Mouse (Mus musculus): ENCODE measurements at regions not wholly inside any gene's neighbourhood (a gene's known extent, or its start where the extent isn't known, plus 50 kb on each side); places are given as distances from the start of the nearest gene placed in this dataset.

GRCm38 (mm10) chr7:40392699-40393098 is 505.4 kb upstream of the Vstm2b start:
- no peak for TF ChIP-seq NANOG (IDR thresholded peaks at IDR 0.05; ENCODE audit: borderline replicate concordance, low read length)
- TF ChIP-seq POU5F1 (IDR thresholded peaks at IDR 0.05; ENCODE audit: borderline replicate concordance, low read length), result no peak
- TF ChIP-seq CTCF (conservative IDR thresholded peaks at IDR 0.05; ENCODE audit: low read length), result no peak
- H3K27me3 ChIP-seq (ENCODE audit: insufficient read depth, low read length), result no peaks in the 10 kb centered on the region
- peaks cover 8% of the 10 kb centered on the region for H3K4me1 ChIP-seq (replicated peaks; ENCODE audit: low read depth, low read length)
- H3K4me3 ChIP-seq (replicated peaks; ENCODE audit: low read length), result no peak overlapping the region
- H3K9me3 ChIP-seq (ENCODE audit: low read length), result no peaks in the 10 kb centered on the region
- H3K36me3 ChIP-seq (ENCODE audit: insufficient read depth, low read length), result no peaks in the 10 kb centered on the region

- H3K36me3 ChIP-seq (ENCODE audit: insufficient read depth, low read length), result no peaks in the 10 kb centered on the region
- TF ChIP-seq CTCF (conservative IDR thresholded peaks at IDR 0.05; ENCODE audit: low read length) (no peak), POU5F1 (IDR thresholded peaks at IDR 0.05; ENCODE audit: borderline replicate concordance, low read length) (no peak), NANOG (IDR thresholded peaks at IDR 0.05; ENCODE audit: borderline replicate concordance, low read length) (no peak)
- H3K27me3 ChIP-seq (ENCODE audit: insufficient read depth, low read length), result peaks cover 4% of the 10 kb centered on the region; the same call in 1 of the 2 replicates
- H3K9me3 ChIP-seq (ENCODE audit: low read length), result no peaks in the 10 kb centered on the region
- no peak overlapping the region for H3K4me3 ChIP-seq (replicated peaks; ENCODE audit: low read length)
- no peaks in the 10 kb centered on the region for H3K4me1 ChIP-seq (replicated peaks; ENCODE audit: low read depth, low read length)
Measured at GRCm38 (mm10) chr7:40398266-40398665, 499.9 kb upstream of the Vstm2b start.

GRCm38 (mm10) chr7:40419332-40419731 is 478.8 kb upstream of the Vstm2b start:
- Histone ChIP-seq H3K27me3 (ENCODE audit: insufficient read depth, low read length) (no peaks in the 10 kb centered on the region), H3K4me1 (replicated peaks; ENCODE audit: low read depth, low read length) (no peaks in the 10 kb centered on the region), H3K9me3 (ENCODE audit: low read length) (peaks cover 16% of the 10 kb centered on the region), H3K4me3 (replicated peaks; ENCODE audit: low read length) (no peak overlapping the region), H3K36me3 (ENCODE audit: insufficient read depth, low read length) (no peaks in the 10 kb centered on the region)
- TF ChIP-seq NANOG (IDR thresholded peaks at IDR 0.05; ENCODE audit: borderline replicate concordance, low read length) (no peak), POU5F1 (IDR thresholded peaks at IDR 0.05; ENCODE audit: borderline replicate concordance, low read length) (no peak), CTCF (conservative IDR thresholded peaks at IDR 0.05; ENCODE audit: low read length) (no peak)

- Histone ChIP-seq H3K27me3 (ENCODE audit: insufficient read depth, low read length) (no peaks in the 10 kb centered on the region), H3K36me3 (ENCODE audit: insufficient read depth, low read length) (no peaks in the 10 kb centered on the region), H3K4me1 (replicated peaks; ENCODE audit: low read depth, low read length) (no peaks in the 10 kb centered on the region), H3K4me3 (replicated peaks; ENCODE audit: low read length) (no peak overlapping the region), H3K9me3 (ENCODE audit: low read length) (peaks cover 4% of the 10 kb centered on the region)
- TF ChIP-seq NANOG (IDR thresholded peaks at IDR 0.05; ENCODE audit: borderline replicate concordance, low read length), result no peak
- TF ChIP-seq POU5F1 (IDR thresholded peaks at IDR 0.05; ENCODE audit: borderline replicate concordance, low read length), result no peak
- no peak for TF ChIP-seq CTCF (conservative IDR thresholded peaks at IDR 0.05; ENCODE audit: low read length)
Measured at GRCm38 (mm10) chr7:40422125-40422524, 476.0 kb upstream of the Vstm2b start.

GRCm38 (mm10) chr7:40429416-40429815 is 468.7 kb upstream of the Vstm2b start:
- no peak overlapping the region for H3K4me3 ChIP-seq (replicated peaks; ENCODE audit: low read length)
- TF ChIP-seq CTCF (conservative IDR thresholded peaks at IDR 0.05; ENCODE audit: low read length), result no peak
- no peak for TF ChIP-seq POU5F1 (IDR thresholded peaks at IDR 0.05; ENCODE audit: borderline replicate concordance, low read length)
- TF ChIP-seq NANOG (IDR thresholded peaks at IDR 0.05; ENCODE audit: borderline replicate concordance, low read length), result no peak
- H3K9me3 ChIP-seq (ENCODE audit: low read length), result no peaks in the 10 kb centered on the region
- H3K36me3 ChIP-seq (ENCODE audit: insufficient read depth, low read length), result no peaks in the 10 kb centered on the region
- no peaks in the 10 kb centered on the region for H3K27me3 ChIP-seq (ENCODE audit: insufficient read depth, low read length)
- no peaks in the 10 kb centered on the region for H3K4me1 ChIP-seq (replicated peaks; ENCODE audit: low read depth, low read length)

GRCm38 (mm10) chr7:40433906-40434305 is 464.2 kb upstream of the Vstm2b start:
- no peaks in the 10 kb centered on the region for H3K36me3 ChIP-seq (ENCODE audit: insufficient read depth, low read length)
- H3K9me3 ChIP-seq (ENCODE audit: low read length), result no peaks in the 10 kb centered on the region
- no peak overlapping the region for H3K4me3 ChIP-seq (replicated peaks; ENCODE audit: low read length)
- no peak for TF ChIP-seq NANOG (IDR thresholded peaks at IDR 0.05; ENCODE audit: borderline replicate concordance, low read length)
- no peak for TF ChIP-seq CTCF (conservative IDR thresholded peaks at IDR 0.05; ENCODE audit: low read length)
- TF ChIP-seq POU5F1 (IDR thresholded peaks at IDR 0.05; ENCODE audit: borderline replicate concordance, low read length), result no peak
- no peaks in the 10 kb centered on the region for H3K4me1 ChIP-seq (replicated peaks; ENCODE audit: low read depth, low read length)
- H3K27me3 ChIP-seq (ENCODE audit: insufficient read depth, low read length), result no peaks in the 10 kb centered on the region

- TF ChIP-seq CTCF (conservative IDR thresholded peaks at IDR 0.05; ENCODE audit: low read length) (no peak), POU5F1 (IDR thresholded peaks at IDR 0.05; ENCODE audit: borderline replicate concordance, low read length) (no peak)
- Histone ChIP-seq H3K4me3 (replicated peaks; ENCODE audit: low read length) (no peak overlapping the region), H3K4me1 (replicated peaks; ENCODE audit: low read depth, low read length) (no peaks in the 10 kb centered on the region), H3K36me3 (ENCODE audit: insufficient read depth, low read length) (no peaks in the 10 kb centered on the region), H3K27me3 (ENCODE audit: insufficient read depth, low read length) (no peaks in the 10 kb centered on the region), H3K9me3 (ENCODE audit: low read length) (peaks cover 8% of the 10 kb centered on the region)
Measured at GRCm38 (mm10) chr7:40441128-40441527, 457.0 kb upstream of the Vstm2b start.

GRCm38 (mm10) chr7:40441786-40442185 is 456.3 kb upstream of the Vstm2b start:
- Histone ChIP-seq H3K4me1 (replicated peaks; ENCODE audit: low read depth, low read length) (no peaks in the 10 kb centered on the region), H3K4me3 (replicated peaks; ENCODE audit: low read length) (no peak overlapping the region), H3K36me3 (ENCODE audit: insufficient read depth, low read length) (no peaks in the 10 kb centered on the region), H3K9me3 (ENCODE audit: low read length) (peaks cover 12% of the 10 kb centered on the region), H3K27me3 (ENCODE audit: insufficient read depth, low read length) (no peaks in the 10 kb centered on the region)
- TF ChIP-seq CTCF (conservative IDR thresholded peaks at IDR 0.05; ENCODE audit: low read length) (no peak), NANOG (IDR thresholded peaks at IDR 0.05; ENCODE audit: borderline replicate concordance, low read length) (no peak), POU5F1 (IDR thresholded peaks at IDR 0.05; ENCODE audit: borderline replicate concordance, low read length) (no peak)

- H3K27me3 ChIP-seq (ENCODE audit: insufficient read depth, low read length), result no peaks in the 10 kb centered on the region
- peaks cover 12% of the 10 kb centered on the region for H3K9me3 ChIP-seq (ENCODE audit: low read length)
- no peaks in the 10 kb centered on the region for H3K36me3 ChIP-seq (ENCODE audit: insufficient read depth, low read length)
- TF ChIP-seq POU5F1 (IDR thresholded peaks at IDR 0.05; ENCODE audit: borderline replicate concordance, low read length) (no peak), CTCF (conservative IDR thresholded peaks at IDR 0.05; ENCODE audit: low read length) (no peak), NANOG (IDR thresholded peaks at IDR 0.05; ENCODE audit: borderline replicate concordance, low read length) (no peak)
- H3K4me1 ChIP-seq (replicated peaks; ENCODE audit: low read depth, low read length), result no peaks in the 10 kb centered on the region
- no peak overlapping the region for H3K4me3 ChIP-seq (replicated peaks; ENCODE audit: low read length)
Measured at GRCm38 (mm10) chr7:40466382-40466781, 431.7 kb upstream of the Vstm2b start.

Data from E14TG2a.4 (cell line).